Mouse (Mus musculus) urinary bladder, adult 2 months (tissue): ENCODE measurements around the gene Pabpc4. TPM values are rescaled to one million over a fixed set of nuclear protein-coding genes. Genes with fewer than 3 reads are reported as not detected.
"Not testable (repeated sequence)": the region's sequence is repeated elsewhere in the genome, so short reads cannot be mapped to it uniquely, and the experiment has no call there.

Experiments used
- DNase-seq: peaks from one replicate; pipeline ENCODE4 v3.0.0; 2022; ENCODE audit warnings: low spot score
- polyA plus RNA-seq: library from polyadenylated mRNA; depleted of rRNA; stranded (reverse); fragments of >200 nt; gene quantifications from 2 replicates; pipeline ENCODE4 v1.2.3, GENCODE M21; 2012

The Pabpc4 gene
- polyA plus RNA-seq, 1 experiment: 46.1 TPM

DNA sequence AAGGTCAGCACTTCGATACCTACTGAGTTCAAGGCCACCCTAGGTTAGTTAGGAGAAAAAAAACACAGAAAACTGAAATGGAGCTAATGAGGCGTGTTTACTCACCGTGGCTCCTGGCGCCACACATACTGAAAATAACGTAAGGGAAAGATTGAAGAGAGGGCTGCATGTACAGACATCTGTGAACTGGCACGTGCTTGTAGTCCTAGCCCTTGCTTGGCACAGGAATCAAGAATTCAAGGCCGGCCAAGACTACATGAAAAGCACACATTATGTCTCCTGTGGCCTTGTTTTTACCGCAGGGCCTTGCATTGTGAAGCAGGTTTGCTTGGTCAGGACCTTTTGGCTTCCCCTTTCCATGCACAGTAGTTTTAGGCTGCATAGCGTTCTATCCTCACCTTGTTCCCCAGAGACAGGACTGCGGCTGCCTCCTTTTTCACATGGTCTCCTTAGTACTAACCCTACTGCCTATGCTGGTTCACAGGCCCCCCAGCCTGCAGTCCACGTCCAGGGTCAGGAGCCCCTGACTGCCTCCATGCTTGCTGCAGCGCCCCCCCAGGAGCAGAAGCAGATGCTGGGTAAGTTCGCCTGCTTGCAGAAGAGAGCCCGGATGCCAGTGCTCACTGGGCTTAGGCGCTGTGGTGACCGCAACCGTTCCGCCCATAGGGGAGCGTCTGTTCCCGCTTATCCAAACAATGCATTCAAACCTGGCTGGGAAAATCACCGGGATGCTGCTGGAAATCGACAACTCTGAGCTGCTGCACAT lies 35.2 kb downstream of the Pabpc4 start:
- DNase-seq: no peak

DNA sequence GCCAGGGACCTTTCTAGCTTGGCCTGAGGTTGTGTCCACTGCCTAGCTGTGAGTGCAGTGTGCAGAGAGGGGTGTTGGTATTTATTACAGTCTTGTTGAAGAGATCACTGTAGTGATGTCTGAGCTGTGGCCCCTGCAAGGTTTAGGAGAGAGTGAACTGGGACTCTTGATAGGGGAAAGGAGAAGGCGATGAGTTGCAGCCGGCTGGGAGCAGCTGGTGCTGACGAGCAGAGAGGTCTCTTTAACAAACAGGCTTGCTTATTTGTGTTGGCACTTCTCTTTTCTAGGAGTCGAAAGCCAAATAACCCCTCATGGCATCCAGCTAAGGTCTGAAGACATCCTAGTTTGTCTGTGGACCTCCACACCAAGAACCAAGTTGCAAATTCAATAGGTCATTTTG lies 36.1 kb downstream of the Pabpc4 start:
- no peak for DNase-seq

GRCm38 (mm10) chr4:123298980-123299670 lies 37.0 kb downstream of the Pabpc4 start:
- DNase-seq: no peak

DNA sequence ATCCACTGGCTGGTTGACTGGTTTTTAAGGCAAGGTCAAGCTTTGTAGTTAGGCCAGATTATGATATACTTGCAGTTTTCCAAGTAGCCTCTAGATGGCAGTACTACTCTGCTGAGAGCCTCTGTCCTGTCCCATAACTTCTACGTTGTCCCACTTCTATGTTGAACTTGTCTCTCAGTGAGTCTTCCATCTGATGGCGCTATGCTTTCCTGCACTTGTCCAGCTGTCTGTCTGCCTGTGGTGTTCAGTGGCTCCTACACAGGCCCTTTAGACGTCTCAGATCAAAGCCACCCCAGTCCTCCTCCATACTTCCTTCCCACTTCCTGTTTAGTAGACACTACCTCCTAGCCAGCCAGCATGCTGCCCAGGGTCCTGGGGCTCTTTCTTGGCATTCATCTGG lies 43.6 kb downstream of the Pabpc4 start:
- no peak for DNase-seq

GRCm38 (mm10) chr4:123306999-123307398 lies 44.8 kb downstream of the Pabpc4 start:
- DNase-seq: no peak

DNA sequence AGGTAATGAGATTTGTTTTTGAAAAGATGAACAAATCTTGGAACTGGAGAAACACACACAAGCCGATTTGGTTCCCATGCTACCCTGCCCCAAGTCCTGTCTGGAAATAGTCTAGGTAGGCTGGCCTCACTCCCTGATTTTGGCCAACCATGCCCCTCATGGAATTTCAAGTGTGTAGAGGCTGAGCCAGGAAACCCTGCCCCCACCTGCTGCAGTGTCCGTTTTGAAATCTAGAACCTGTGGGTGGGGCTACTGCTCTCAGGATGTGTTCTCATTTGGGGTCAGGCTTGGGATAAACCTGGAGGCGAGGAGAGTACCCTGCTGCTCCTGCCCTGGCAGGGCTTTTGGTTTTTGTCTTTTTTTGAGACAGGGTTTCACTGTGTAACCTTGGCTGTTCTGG lies 46.1 kb downstream of the Pabpc4 start:
- no peak for DNase-seq

GRCm38 (mm10) chr4:123311845-123312244 lies 49.7 kb downstream of the Pabpc4 start:
- DNase-seq: no peak

DNA sequence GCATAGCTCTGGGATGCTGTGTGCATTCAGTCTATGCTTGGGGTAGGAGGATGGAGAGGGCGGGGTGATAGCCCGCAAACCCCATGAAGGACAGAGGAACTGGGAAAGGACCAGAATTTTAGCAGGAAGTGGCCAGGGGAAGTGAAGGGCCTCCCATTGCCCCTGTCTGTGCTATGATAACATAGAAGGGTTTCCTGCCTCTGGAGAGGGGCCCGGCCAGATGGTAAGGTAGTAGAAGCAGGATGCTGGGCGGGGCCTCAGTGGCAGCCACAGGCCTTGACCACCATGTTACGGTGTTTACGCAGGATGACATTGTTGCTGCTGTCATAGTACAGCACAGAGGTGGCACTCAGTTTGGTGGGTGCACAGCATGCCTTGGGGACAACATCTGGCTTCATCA lies 50.9 kb downstream of the Pabpc4 start:
- no peak for DNase-seq

DNA sequence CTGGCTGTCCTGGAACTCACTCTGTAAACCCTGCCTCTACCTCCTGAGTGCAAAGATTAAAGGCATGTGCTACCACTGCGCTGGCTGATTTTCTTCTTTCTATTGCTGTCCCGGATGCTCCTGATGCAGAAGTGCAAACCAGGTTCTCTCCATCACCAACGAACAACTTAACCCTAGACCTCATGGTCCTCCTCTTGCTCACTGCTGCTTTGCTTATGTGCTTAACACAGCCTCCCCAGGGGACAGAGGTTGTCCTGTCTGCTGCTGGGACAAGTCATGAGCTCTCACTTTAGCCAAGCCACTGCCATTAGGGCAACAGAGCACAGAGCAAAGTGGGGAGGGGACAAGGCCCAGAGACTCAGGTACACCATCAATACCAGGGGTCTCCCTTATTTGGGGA lies 52.3 kb downstream of the Pabpc4 start:
- no peak for DNase-seq

DNA sequence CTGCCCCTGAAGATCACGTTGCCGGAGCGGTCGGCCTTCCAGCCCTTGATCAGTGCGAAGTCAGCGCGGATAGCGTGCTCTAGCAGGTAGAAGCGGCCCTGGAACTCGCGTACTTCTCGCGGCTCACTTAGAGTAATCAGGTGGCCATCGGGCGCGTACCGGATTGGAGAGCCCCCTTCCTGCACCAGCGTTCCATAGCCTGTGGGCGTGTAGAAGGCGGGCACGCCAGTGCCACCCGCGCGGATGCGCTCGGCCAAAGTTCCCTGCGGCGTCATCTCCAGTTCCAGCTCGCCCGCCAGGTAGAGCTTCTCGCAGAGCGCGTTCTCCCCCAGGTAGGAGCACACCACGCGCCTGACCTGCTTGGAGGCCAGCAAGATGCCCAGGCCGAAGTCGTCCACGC lies 60.8 kb downstream of the Pabpc4 start:
- DNase-seq: not testable (repeated sequence)

- DNase-seq: no peak
Measured at GRCm38 (mm10) chr4:123323534-123323933, 61.4 kb downstream of the Pabpc4 start, which contains the start of gene Oxct2a. Oxct2a (minus strand) TSS chr4:123323634.

DNA sequence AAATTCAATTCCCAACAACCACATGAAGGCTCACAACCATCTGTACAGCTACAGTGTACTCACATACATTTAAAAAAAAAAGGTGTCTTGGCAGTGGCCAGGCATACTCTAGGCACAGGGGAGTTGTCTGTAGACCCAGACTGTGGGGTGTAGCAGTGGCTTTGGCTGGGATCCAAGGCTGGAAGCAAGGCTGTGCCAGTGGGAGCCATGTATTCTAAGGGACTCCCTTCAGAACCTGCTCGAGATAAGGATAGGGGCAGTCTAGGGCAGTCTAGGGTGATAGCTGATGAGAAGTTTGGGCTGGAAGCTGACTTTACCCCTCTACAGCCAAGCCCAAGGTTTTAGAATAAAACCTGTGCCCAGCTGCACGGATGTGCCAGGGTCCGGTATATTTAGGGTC lies 63.9 kb downstream of the Pabpc4 start:
- DNase-seq: no peak

DNA sequence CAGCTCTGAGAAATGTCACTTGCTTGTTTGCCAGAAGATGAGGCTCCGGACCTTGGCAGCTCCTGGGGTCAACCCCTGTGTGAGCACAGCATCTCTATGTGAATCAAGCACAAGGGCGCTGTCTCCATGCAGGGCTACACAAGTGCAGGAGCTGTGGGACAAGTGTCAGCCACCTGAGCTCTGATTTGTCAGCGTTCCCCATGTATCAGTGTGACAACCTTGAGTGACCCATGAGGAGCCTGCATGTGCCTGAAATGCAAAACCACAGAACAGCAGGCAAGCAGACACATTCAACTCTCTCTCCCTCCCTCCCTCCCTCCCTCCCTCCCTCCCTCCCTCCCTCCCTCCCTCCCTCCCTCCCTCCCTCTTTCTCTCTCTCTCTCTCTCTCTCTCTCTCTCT lies 65.5 kb downstream of the Pabpc4 start:
- no peak for DNase-seq

GRCm38 (mm10) chr4:123328946-123329345 lies 66.8 kb downstream of the Pabpc4 start:
- DNase-seq: no peak

DNA sequence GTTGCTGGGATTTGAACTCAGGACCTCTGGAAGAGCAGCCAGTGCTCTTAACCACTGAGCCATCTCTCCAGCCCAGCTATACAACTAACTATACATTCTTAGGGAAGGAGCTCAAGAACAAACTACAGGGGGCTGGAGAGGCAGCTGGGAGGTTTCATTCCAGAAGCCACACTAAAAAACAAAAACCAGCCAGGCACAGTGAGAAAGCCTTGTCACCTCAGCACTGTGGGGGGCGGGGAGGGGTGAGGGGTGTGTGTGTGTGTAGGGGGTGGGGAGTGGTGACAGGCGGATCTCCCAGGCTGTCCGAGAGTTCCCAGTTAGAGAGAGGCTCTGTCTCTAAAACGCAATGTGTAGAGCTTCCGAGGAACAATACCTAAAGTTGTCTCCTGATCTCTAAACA lies 69.2 kb downstream of the Pabpc4 start:
- no peak for DNase-seq

DNA sequence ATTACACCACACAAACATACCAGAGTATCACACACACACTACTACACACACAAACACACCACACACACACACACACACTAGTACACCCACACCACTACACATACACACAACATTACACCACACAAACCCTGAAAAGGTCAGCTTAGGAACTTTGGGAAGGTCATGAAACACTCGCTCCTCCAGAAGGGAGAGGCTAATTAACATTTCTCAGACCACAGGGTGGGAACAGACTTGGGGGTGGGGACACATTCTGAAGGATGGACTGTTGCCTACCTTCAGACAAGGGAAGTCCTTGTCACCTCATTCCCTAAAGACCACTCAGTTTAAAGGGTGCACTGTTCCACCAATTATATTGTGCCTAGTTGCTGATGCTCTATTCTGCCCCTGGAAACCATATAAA lies 69.8 kb downstream of the Pabpc4 start:
- not testable (repeated sequence) for DNase-seq

GRCm38 (mm10) chr4:123333151-123333550 lies 71.0 kb downstream of the Pabpc4 start:
- DNase-seq: no peak

- no peak for DNase-seq
Measured at GRCm38 (mm10) chr4:123334177-123334576, 72.0 kb downstream of the Pabpc4 start.

DNA sequence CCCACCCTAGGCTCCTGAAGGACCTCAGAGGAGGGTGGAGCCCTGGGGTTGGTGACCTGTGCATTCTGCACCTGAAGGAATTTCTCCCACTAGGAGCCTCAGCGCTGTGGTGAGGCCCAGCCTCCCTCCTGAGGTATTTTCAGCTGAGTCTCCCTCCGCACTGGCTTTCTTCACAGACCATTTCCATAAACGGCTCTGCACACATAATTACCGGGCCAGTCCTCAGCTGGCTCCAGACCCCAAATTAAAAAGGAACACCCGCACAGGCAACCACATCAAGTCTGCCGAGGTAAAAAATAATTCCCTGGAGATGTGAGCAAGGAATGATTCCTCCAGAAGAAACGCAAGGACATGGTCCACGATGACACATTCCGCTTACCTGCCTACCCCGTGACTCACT lies 73.1 kb downstream of the Pabpc4 start:
- DNase-seq: not testable (repeated sequence)

GRCm38 (mm10) chr4:123335796-123336585 lies 73.8 kb downstream of the Pabpc4 start:
- DNase-seq: no peak

DNA sequence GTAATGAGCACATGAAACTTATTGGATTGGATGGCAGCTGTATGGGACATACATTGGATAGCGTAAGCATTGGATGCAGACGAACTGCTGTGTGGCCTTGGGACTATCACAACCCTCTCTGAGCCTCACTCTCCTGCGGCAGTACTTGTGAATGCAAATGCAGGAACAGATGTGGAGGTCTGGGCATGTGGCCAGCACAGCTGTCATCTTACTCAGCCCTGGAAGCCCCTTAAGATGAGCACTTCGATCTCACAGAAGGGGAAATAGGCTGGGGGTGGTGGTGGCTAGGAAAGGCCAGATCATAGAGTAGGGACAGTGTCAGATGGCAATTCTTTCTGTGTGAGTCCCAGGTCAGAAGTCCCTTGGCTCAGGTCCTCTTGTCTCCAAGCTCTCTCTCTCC lies 75.5 kb downstream of the Pabpc4 start:
- no peak for DNase-seq

- DNase-seq: no peak
Measured at GRCm38 (mm10) chr4:123340232-123340631, 78.1 kb downstream of the Pabpc4 start.
